Mouse (Mus musculus) neural tube, embryonic 14.5 days (tissue): ENCODE results near the gene Slc16a13. TPM values are rescaled to one million over a fixed set of nuclear protein-coding genes. Genes with fewer than 3 reads are reported as not detected.

Experiments
- ATAC-seq: fragments of 200-750 bp; cut with Nextera tagmentation; 2 replicates; pipeline ENCODE4 v1.8.0; 2017; ENCODE audit warnings: low read depth, mild to moderate bottlenecking, moderate TSS enrichment, moderate library complexity
- H3K27ac ChIP-seq: fragments of 300-500 bp; sonication (generic); 2 replicates; pipeline ENCODE4 v1.5.1; 2014; ENCODE audit warnings: low read depth, mild to moderate bottlenecking, control low read depth, low read length, moderate library complexity, mixed read lengths
- H3K27me3 ChIP-seq: fragments of 300-500 bp; sonication (generic); 2 replicates; pipeline ENCODE4 v1.6.1; 2014; ENCODE audit warnings: low read length; ENCODE audit not compliant: control insufficient read depth, insufficient read depth
- H3K36me3 ChIP-seq: fragments of 300-500 bp; sonication (generic); 2 replicates; pipeline ENCODE4 v1.6.1; 2014; ENCODE audit warnings: low read length, mixed read lengths; ENCODE audit not compliant: control insufficient read depth, insufficient read depth
- H3K4me1 ChIP-seq: fragments of 300-500 bp; sonication (generic); 2 replicates; pipeline ENCODE4 v1.6.1; 2014; ENCODE audit warnings: low read length; ENCODE audit not compliant: control insufficient read depth, insufficient read depth
- H3K4me2 ChIP-seq: fragments of 300-500 bp; sonication (generic); 2 replicates; pipeline ENCODE4 v1.6.1; 2014; ENCODE audit warnings: mild to moderate bottlenecking, low read depth, low read length, control low read depth
- H3K4me3 ChIP-seq: fragments of 300-500 bp; sonication (generic); 2 replicates; pipeline ENCODE4 v1.5.1; 2014; ENCODE audit warnings: low read depth, low read length, control low read depth, mixed read lengths
- H3K9ac ChIP-seq: fragments of 300-500 bp; sonication (generic); replicated peaks from 2 replicates; pipeline ENCODE4 v1.6.1; 2014; ENCODE audit warnings: low read depth, mild to moderate bottlenecking, control low read depth, low read length, mixed read lengths
- H3K9me3 ChIP-seq: fragments of 300-500 bp; sonication (generic); 2 replicates; pipeline ENCODE4 v1.6.1; 2016; ENCODE audit warnings: low read length; ENCODE audit not compliant: control insufficient read depth
- WGBS: fragments of 180-500 bp; shearing (Covaris S2); extraction: QIAGEN DNeasy Blood & Tissue Kit; methylation state at CpG from one replicate; pipeline ENCODE4 v1.1.7; 2014; 5-methylcytosine and 5-hydroxymethylcytosine counted together
- polyA plus RNA-seq: library from polyadenylated mRNA; unstranded; fragments of >200 nt; fragmentation: Nextera tagmentation; extraction: Ambion mirVana; gene quantifications from 2 replicates; pipeline ENCODE4 v1.2.1, GENCODE M21; 2014

The Slc16a13 gene
- polyA plus RNA-seq, 1 experiment from 2014 or later, result 10.4 TPM

GRCm38 (mm10) chr11:70192157-70192556 is 28.7 kb downstream of the Slc16a13 start:
- Histone ChIP-seq H3K36me3 (no peaks in the 10 kb centered on the region), H3K27me3 (no peaks in the 10 kb centered on the region), H3K9me3 (no peaks in the 10 kb centered on the region), H3K9ac (no peak overlapping the region), H3K4me1 (no peaks in the 10 kb centered on the region), H3K27ac (no peak overlapping the region), H3K4me3 (no peak overlapping the region), H3K4me2 (no peak overlapping the region)
- ATAC-seq, result no peak
- WGBS, result 86% methylated on average over 4 of the region's 4 CpGs

DNA sequence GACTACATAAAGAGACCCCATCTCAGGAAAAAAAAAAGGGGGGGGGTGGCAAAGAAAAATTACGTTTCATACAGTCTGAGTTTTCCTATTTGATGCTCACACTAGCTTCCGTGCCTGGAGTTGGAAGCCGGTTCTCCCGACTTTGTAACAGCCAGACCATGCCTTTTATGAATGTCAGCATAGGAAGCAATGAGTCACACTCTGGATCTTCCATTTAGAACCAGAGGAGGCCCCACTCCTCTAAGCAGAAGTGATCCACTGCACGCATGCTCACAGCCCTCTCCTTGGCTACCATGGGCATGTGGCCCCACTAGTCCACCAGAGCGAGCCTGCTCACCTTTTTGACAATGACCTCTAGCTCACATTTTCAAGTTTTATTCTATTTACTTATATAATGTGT is 29.7 kb downstream of the Slc16a13 start:
- Histone ChIP-seq H3K36me3 (no peaks in the 10 kb centered on the region), H3K4me2 (no peak overlapping the region), H3K4me3 (no peak overlapping the region), H3K9ac (no peak overlapping the region), H3K27ac (no peak overlapping the region), H3K9me3 (no peaks in the 10 kb centered on the region), H3K27me3 (no peaks in the 10 kb centered on the region), H3K4me1 (no peaks in the 10 kb centered on the region)
- no peak for ATAC-seq
- WGBS, result 86% methylated on average over 6 of the region's 6 CpGs

DNA sequence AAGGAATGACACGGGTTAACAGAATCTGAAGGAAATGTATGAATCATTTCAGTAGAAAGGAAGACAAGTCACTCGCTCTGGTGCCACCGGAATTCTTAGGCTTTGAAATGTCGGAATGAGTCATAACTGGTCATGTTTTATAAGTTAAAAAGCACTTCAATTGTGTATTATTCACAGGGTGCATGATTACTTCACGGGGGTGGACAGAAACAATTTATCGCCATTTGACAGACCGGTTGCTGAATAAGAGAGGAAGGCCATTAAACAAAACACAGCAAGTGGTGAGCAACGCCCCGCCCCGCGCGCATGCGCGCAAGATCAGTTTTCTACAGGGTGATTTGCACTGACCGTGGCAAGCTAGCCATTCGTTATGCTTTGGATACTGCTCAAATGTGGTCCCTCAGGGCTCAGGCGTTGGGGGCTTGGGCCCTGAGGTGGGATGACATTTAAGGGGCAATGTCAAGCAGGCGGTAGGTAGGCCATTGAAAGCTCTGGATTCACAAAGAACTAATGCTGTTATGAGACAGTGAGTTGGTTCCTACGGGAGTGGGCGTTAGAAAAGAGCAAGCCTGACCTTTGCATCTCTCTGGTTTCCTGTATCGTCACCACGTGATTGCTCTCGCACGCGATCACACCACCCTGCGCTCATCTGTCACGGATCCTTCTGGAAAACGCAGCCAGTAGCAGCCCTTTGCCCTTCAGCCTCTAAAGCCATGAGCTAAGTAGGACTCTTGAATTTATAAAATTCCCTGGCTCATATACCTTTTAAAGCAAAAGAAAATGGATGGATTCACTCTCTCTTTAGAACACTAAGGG is 31.3 kb downstream of the Slc16a13 start:
- H3K9ac ChIP-seq, result no peak overlapping the region
- H3K36me3 ChIP-seq, result no peaks in the 10 kb centered on the region
- H3K4me1 ChIP-seq, result no peaks in the 10 kb centered on the region
- H3K9me3 ChIP-seq, result no peaks in the 10 kb centered on the region
- no peak for ATAC-seq
- H3K27me3 ChIP-seq, result no peaks in the 10 kb centered on the region
- H3K4me3 ChIP-seq, result no peak overlapping the region
- no peak overlapping the region for H3K4me2 ChIP-seq
- H3K27ac ChIP-seq, result no peak overlapping the region
- 72% methylated on average over 28 of the region's 28 CpGs for WGBS

GRCm38 (mm10) chr11:70185120-70185519 is 35.7 kb downstream of the Slc16a13 start:
- no peaks in the 10 kb centered on the region for H3K9me3 ChIP-seq
- H3K4me3 ChIP-seq, result no peak overlapping the region
- H3K9ac ChIP-seq, result no peak overlapping the region
- no peaks in the 10 kb centered on the region for H3K36me3 ChIP-seq
- H3K27ac ChIP-seq, result no peak overlapping the region
- H3K4me1 ChIP-seq, result no peaks in the 10 kb centered on the region
- ATAC-seq, result no peak
- H3K4me2 ChIP-seq, result no peak overlapping the region
- WGBS, result 82% methylated on average over 7 of the region's 7 CpGs
- no peaks in the 10 kb centered on the region for H3K27me3 ChIP-seq

GRCm38 (mm10) chr11:70180496-70180895 is 40.4 kb downstream of the Slc16a13 start:
- Histone ChIP-seq H3K36me3 (no peaks in the 10 kb centered on the region), H3K27ac (no peak overlapping the region), H3K4me3 (no peak overlapping the region), H3K9me3 (no peaks in the 10 kb centered on the region), H3K4me1 (no peaks in the 10 kb centered on the region), H3K27me3 (no peaks in the 10 kb centered on the region), H3K4me2 (no peak overlapping the region), H3K9ac (no peak overlapping the region)
- no peak for ATAC-seq
- WGBS, result 95% methylated on average over 4 of the region's 4 CpGs

DNA sequence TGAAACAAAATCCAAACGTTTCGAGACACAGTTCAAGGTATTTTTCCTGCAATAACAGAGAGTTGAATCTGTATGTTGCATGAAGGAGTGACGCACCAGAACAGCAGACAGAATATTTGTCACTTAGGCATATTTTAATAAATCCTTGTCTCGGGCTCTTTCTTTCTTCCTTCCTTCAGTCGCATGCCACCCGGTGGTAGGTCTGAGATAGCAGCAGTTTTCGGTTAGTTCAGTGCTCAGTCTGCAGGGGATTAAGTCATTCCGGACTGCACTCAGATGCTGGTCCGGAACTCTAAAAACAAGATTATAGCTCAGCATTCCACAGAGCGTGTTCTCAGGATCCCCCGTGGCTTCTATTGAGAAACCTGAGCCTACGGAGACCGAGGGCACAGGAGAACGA is 41.5 kb downstream of the Slc16a13 start:
- Histone ChIP-seq H3K4me1 (no peaks in the 10 kb centered on the region), H3K36me3 (no peaks in the 10 kb centered on the region), H3K9me3 (no peaks in the 10 kb centered on the region), H3K27me3 (no peaks in the 10 kb centered on the region), H3K9ac (no peak overlapping the region), H3K4me2 (no peak overlapping the region), H3K4me3 (no peak overlapping the region), H3K27ac (no peak overlapping the region)
- WGBS, result 42% methylated on average over 14 of the region's 14 CpGs
- no peak for ATAC-seq

DNA sequence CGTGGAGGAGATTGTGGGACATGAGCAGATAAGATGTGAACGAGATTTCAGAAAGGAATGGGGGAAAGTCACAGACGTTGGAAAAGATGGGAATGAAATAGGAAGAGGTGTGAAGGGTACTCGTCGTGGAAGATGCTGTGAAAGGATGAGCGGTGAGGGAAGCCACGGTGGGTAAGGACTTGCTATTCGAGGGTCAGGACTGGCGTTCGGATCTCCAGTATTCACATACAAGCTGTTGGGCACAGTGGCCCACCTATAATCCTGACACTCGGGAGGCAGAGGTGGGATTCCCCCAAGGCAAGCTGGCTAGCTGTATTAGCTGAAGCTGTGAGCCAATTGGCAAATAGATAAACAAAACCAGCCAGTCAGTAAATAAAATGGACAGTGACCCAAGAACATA is 42.1 kb downstream of the Slc16a13 start:
- 83% methylated on average over 11 of the region's 11 CpGs for WGBS
- Histone ChIP-seq H3K4me1 (no peaks in the 10 kb centered on the region), H3K9me3 (no peaks in the 10 kb centered on the region), H3K27me3 (no peaks in the 10 kb centered on the region), H3K4me2 (no peak overlapping the region), H3K36me3 (no peaks in the 10 kb centered on the region), H3K27ac (no peak overlapping the region), H3K4me3 (no peak overlapping the region), H3K9ac (no peak overlapping the region)
- ATAC-seq, result no peak

GRCm38 (mm10) chr11:70178311-70178710 is 42.6 kb downstream of the Slc16a13 start:
- Histone ChIP-seq H3K36me3 (no peaks in the 10 kb centered on the region), H3K9me3 (no peaks in the 10 kb centered on the region), H3K27ac (no peak overlapping the region), H3K4me3 (no peak overlapping the region), H3K27me3 (no peaks in the 10 kb centered on the region), H3K4me1 (no peaks in the 10 kb centered on the region), H3K9ac (no peak overlapping the region), H3K4me2 (no peak overlapping the region)
- no peak for ATAC-seq
- 91% methylated on average over 11 of the region's 11 CpGs for WGBS

- ATAC-seq, result no peak
- Histone ChIP-seq H3K4me2 (no peak overlapping the region), H3K9me3 (no peaks in the 10 kb centered on the region), H3K9ac (no peak overlapping the region), H3K4me1 (no peaks in the 10 kb centered on the region), H3K27ac (no peak overlapping the region), H3K27me3 (no peaks in the 10 kb centered on the region), H3K36me3 (no peaks in the 10 kb centered on the region), H3K4me3 (no peak overlapping the region)
- 73% methylated on average over 8 of the region's 8 CpGs for WGBS
Observed at GRCm38 (mm10) chr11:70177647-70178046, 43.2 kb downstream of the Slc16a13 start.
